Mouse (Mus musculus): ENCODE measurements at regions not wholly inside any gene's neighbourhood (a gene's known extent, or its start where the extent isn't known, plus 50 kb on each side); places are given as distances from the start of the nearest gene placed in this dataset.

GRCm38 (mm10) chr8:116452806-116453205 is 52.0 kb upstream of the Dynlrb2 start:
- no peak for DNase-seq

GRCm38 (mm10) chr8:116451397-116451796 is 53.4 kb upstream of the Dynlrb2 start:
- no peak for DNase-seq

- DNase-seq, result no peak
Observed at GRCm38 (mm10) chr8:116447452-116447851, 57.3 kb upstream of the Dynlrb2 start.

- DNase-seq, result no peak
Observed at GRCm38 (mm10) chr8:116442827-116443226, 61.9 kb upstream of the Dynlrb2 start.

- peak; percentile 39 for DNase-seq
Observed at GRCm38 (mm10) chr8:116438895-116439294, 65.9 kb upstream of the Dynlrb2 start.

- no peak for DNase-seq
Observed at GRCm38 (mm10) chr8:116435268-116435980, 69.3 kb upstream of the Dynlrb2 start.

GRCm38 (mm10) chr8:116430051-116430450 is 74.7 kb upstream of the Dynlrb2 start:
- peak; percentile 64 for DNase-seq

- no peak for DNase-seq
Observed at GRCm38 (mm10) chr8:116429649-116430048, 75.1 kb upstream of the Dynlrb2 start.

GRCm38 (mm10) chr8:116422826-116423225 is 81.9 kb upstream of the Dynlrb2 start:
- DNase-seq, result no peak

GRCm38 (mm10) chr8:116412703-116413102 is 92.1 kb upstream of the Dynlrb2 start:
- no peak for DNase-seq

GRCm38 (mm10) chr8:116410041-116410440 is 94.7 kb upstream of the Dynlrb2 start:
- no peak for DNase-seq

- DNase-seq, result no peak
Observed at GRCm38 (mm10) chr8:116409011-116409410, 95.8 kb upstream of the Dynlrb2 start.

- DNase-seq, result no peak
Observed at GRCm38 (mm10) chr8:116404571-116404970, 100.2 kb upstream of the Dynlrb2 start.

- DNase-seq, result no peak
Observed at GRCm38 (mm10) chr8:116403366-116403765, 101.4 kb upstream of the Dynlrb2 start.

GRCm38 (mm10) chr8:116399452-116399851 is 105.3 kb upstream of the Dynlrb2 start:
- no peak for DNase-seq

- no peak for DNase-seq
Observed at GRCm38 (mm10) chr8:116398565-116399205, 106.1 kb upstream of the Dynlrb2 start.

- no peak for DNase-seq
Observed at GRCm38 (mm10) chr8:116385193-116385955, 119.4 kb upstream of the Dynlrb2 start.

GRCm38 (mm10) chr8:116384418-116385089 is 120.2 kb upstream of the Dynlrb2 start:
- no peak for DNase-seq

- peak; percentile 62 for DNase-seq
Observed at GRCm38 (mm10) chr8:116383495-116384417, 121.0 kb upstream of the Dynlrb2 start.

GRCm38 (mm10) chr8:116383036-116383435 is 121.7 kb upstream of the Dynlrb2 start:
- peak; percentile 57 for DNase-seq

- DNase-seq, result no peak
Observed at GRCm38 (mm10) chr8:116380601-116381000, 124.2 kb upstream of the Dynlrb2 start.
